ENCODE assay signal across 14 mouse cellular contexts in genomic region chr6:47647876-47648275, GRCm38 (mm10). TPM values are rescaled to one million over a fixed set of nuclear protein-coding genes. Genes with fewer than 3 reads are reported as not detected.
DNase-seq lines count a peak whose midpoint lies in the region; ATAC-seq lines count a peak whose summit lies in the region.
"Had no signal": no experiment of that assay in that cellular context is flagged by ENCODE, and none has a peak within 500 bp of the region (broad histone marks: within the 10 kb centered on the region; RNA-seq: fewer than 3 reads in every experiment).

No protein-coding gene starts in this region.

- H3K4me2 ChIP-seq in kidney, embryonic 16.5 days (replicated peaks; ENCODE audit: low read depth, low read length), result no peak overlapping the region
- no peak overlapping the region for H3K4me2 ChIP-seq in forebrain, embryonic 16.5 days (ENCODE audit: low read length)
- H3K4me2 ChIP-seq: liver, embryonic 13.5 days; midbrain, embryonic 12.5 days; neural tube, embryonic 15.5 days had no signal

- no peaks in the 10 kb centered on the region for H3K9me3 ChIP-seq in kidney, embryonic 16.5 days (ENCODE audit: low read length)
- H3K9me3 ChIP-seq in forebrain, embryonic 16.5 days (ENCODE audit: control insufficient read depth, low read length), result no peaks in the 10 kb centered on the region
- H3K9me3 ChIP-seq: liver, embryonic 13.5 days; midbrain, embryonic 12.5 days; neural tube, embryonic 15.5 days had no signal

- WGBS in kidney, embryonic 16.5 days, result 74% methylated on average over 8 of the region's 8 CpGs
- 90% methylated on average over 8 of the region's 8 CpGs for WGBS in forebrain, embryonic 16.5 days

- H3K4me1 ChIP-seq in kidney, embryonic 16.5 days (ENCODE audit: insufficient read depth, low read length), result no peaks in the 10 kb centered on the region
- H3K4me1 ChIP-seq in forebrain, embryonic 16.5 days (replicated peaks; ENCODE audit: control insufficient read depth, insufficient read depth, low read length), result 0 out of 2 replicates have a peak, but pooled peaks cover 2% of the 10 kb centered on the region
- H3K4me1 ChIP-seq: midbrain, embryonic 12.5 days; neural tube, embryonic 15.5 days had no signal

- no peak overlapping the region for H3K9ac ChIP-seq in kidney, embryonic 16.5 days (replicated peaks; ENCODE audit: low read length)
- no peak overlapping the region for H3K9ac ChIP-seq in forebrain, embryonic 16.5 days (replicated peaks; ENCODE audit: low read depth, low read length)
- H3K9ac ChIP-seq: liver, embryonic 13.5 days; midbrain, embryonic 12.5 days; neural tube, embryonic 15.5 days had no signal

- H3K27ac ChIP-seq in kidney, embryonic 16.5 days (ENCODE audit: low read length), result no peak overlapping the region
- H3K27ac ChIP-seq in forebrain, embryonic 16.5 days (ENCODE audit: low read length), result no peak overlapping the region
- H3K27ac ChIP-seq: liver, embryonic 13.5 days; midbrain, embryonic 12.5 days; neural tube, embryonic 15.5 days had no signal

- no peak for ATAC-seq in kidney, embryonic 16.5 days (ENCODE audit: low FRiP score, low TSS enrichment)
- ATAC-seq in forebrain, embryonic 16.5 days, result no peak
- ATAC-seq: intestine, embryonic 16.5 days had no signal

- no peaks in the 10 kb centered on the region for H3K36me3 ChIP-seq in kidney, embryonic 16.5 days (ENCODE audit: insufficient read depth, low read length)
- H3K36me3 ChIP-seq in forebrain, embryonic 16.5 days (ENCODE audit: control insufficient read depth, insufficient read depth), result no peaks in the 10 kb centered on the region
- H3K36me3 ChIP-seq: liver, embryonic 13.5 days; midbrain, embryonic 12.5 days; neural tube, embryonic 15.5 days had no signal

- 0 out of 2 replicates have a peak, but pooled peaks cover 3% of the 10 kb centered on the region for H3K27me3 ChIP-seq in kidney, embryonic 16.5 days (ENCODE audit: insufficient read depth, low read length)
- H3K27me3 ChIP-seq in forebrain, embryonic 16.5 days (replicated peaks; ENCODE audit: control insufficient read depth, insufficient read depth, low read length), result no peaks in the 10 kb centered on the region
- H3K27me3 ChIP-seq: neural tube, embryonic 15.5 days had no signal

- no peak overlapping the region for H3K4me3 ChIP-seq in kidney, embryonic 16.5 days (ENCODE audit: low read length)
- H3K4me3 ChIP-seq in forebrain, embryonic 16.5 days (replicated peaks; ENCODE audit: low read length), result no peak overlapping the region
- H3K4me3 ChIP-seq: liver, embryonic 13.5 days; midbrain, embryonic 12.5 days; neural tube, embryonic 15.5 days had no signal

- DNase-seq in cerebellum, adult 18-20 months, result peak; percentile 11 to 13
- DNase-seq in cerebellum, adult 9-11 months, result no peak
- DNase-seq in kidney, postnatal 25 days, result peak; percentile 2 to 42
- peak; percentile 3 for DNase-seq in urinary bladder, postnatal 14 days (ENCODE audit: low spot score)
- DNase-seq in urinary bladder, postnatal 36 days (ENCODE audit: low spot score in 2 of 2), result no peak
- peak; percentile 12 for DNase-seq in testis, postnatal 14 days (ENCODE audit: low spot score)
- DNase-seq: heart, postnatal 36 days; liver, embryonic 13.5 days; thymus, postnatal 36 days had no signal

RNA-seq across cellular contexts. Expression of gene Ezh2, which starts 52.7 kb away (rescaled TPM):
- polyA plus RNA-seq in kidney, embryonic 16.5 days (2015; fragmentation: Nextera tagmentation; extraction: Ambion mirVana), result 85.0 and 98.1 TPM in 2 replicates
- 144 and 150 TPM in 2 replicates for polyA plus RNA-seq in forebrain, embryonic 16.5 days (2015; fragmentation: Nextera tagmentation; extraction: Ambion mirVana)

Comparison
In these comparisons a context has a peak if more than half of its experiments do, and no peak if none do; other contexts are left out.
1. DNase-seq: peak in cerebellum, adult 18-20 months (2 of 2), kidney, postnatal 25 days (2 of 2), urinary bladder, postnatal 14 days (single experiment) and testis, postnatal 14 days (single experiment); none in cerebellum, adult 9-11 months (single experiment) and urinary bladder, postnatal 36 days (0 of 2).